Mouse (Mus musculus): ENCODE data around the gene Nadsyn1.

DNA sequence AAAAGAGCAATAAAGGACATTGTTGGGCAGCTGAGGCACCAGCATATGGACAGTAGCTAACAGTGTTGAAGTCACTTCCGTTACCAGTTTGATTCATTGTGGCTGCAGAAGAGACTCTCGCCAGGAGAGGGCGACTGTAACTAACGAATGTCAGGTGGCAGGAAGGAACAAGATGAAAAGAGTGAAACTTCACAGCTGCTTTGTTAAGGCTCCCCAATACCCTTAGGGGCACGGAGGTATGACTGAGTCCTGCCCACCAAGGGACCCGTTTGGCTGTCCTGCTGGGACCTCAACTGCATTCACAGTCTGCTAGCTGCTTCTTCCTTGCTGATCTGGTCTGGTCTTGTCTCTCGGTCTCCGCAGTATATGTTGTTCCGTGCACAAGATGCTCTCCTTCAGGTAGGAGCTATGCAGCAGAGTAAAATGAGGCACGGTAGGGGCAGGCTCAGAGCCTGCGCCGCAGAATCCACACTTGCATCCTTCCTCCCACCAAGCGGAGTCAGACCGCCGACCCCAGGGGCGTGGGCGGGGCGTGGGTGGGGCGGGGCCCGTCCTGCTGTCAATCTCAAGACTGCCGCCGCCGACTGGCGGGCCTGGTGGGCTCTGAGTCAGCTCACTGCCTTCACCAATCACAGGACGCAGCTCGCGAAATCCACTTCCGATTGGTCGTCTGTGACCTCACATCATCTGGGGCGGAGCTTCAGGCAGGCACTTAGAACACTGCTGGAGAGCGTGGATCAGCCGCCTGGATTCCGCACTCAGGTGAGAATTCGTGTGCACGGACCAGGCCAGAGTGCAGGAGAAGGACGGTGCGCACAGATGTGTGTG is 7.1 kb upstream of the Nadsyn1 start:
- TF ChIP-seq CTCF (IDR thresholded peaks at IDR 0.05; ENCODE audit: low read depth, low read length) (peak; percentile 66), POLR2A (IDR thresholded peaks at IDR 0.05; ENCODE audit: insufficient read depth, low read length) (peak; percentile 69), EP300 (IDR thresholded peaks at IDR 0.05; ENCODE audit: insufficient read depth, low read depth, low read length) (no peak; the same call in 1 of the 2 replicates)

Measured in ES-Bruce4 (cell line).